Mouse (Mus musculus): ENCODE data around the gene Focad. TPM values are rescaled to one million over a fixed set of nuclear protein-coding genes. Genes with fewer than 3 reads are reported as not detected.

The Focad gene
- polyA plus RNA-seq (2011; ENCODE audit: insufficient read length, low read depth, missing spikeins), result 11.6 and 16.1 TPM in 2 replicates

- H3K27ac ChIP-seq (ENCODE audit: insufficient read depth, low read length), result no peak within 1 kb of the TSS
- 0 out of 2 replicates have a peak, but pooled peaks cover 4% of the 10 kb centered on the region for H3K4me1 ChIP-seq (ENCODE audit: control insufficient read depth, insufficient read depth, low read length)
- peak; percentile 97 for TF ChIP-seq POLR2A (IDR thresholded peaks at IDR 0.05; ENCODE audit: low read depth, low read length)
- no peak for TF ChIP-seq CTCF (IDR thresholded peaks at IDR 0.05; ENCODE audit: borderline replicate concordance, insufficient read depth, low read length)
- H3K4me3 ChIP-seq (ENCODE audit: insufficient read depth, low read length), result peak within 1 kb of the TSS; percentile 73
Measured at GRCm38 (mm10) chr4:88094062-88094767, at the start of gene Focad. Focad (plus strand) TSS chr4:88094629.

GRCm38 (mm10) chr4:88045151-88045550 is 49.3 kb upstream of the Focad start:
- Histone ChIP-seq H3K27ac (ENCODE audit: insufficient read depth, low read length) (no peak overlapping the region), H3K4me3 (ENCODE audit: insufficient read depth, low read length) (no peak overlapping the region), H3K4me1 (ENCODE audit: control insufficient read depth, insufficient read depth, low read length) (no peaks in the 10 kb centered on the region)
- no peak for TF ChIP-seq POLR2A (IDR thresholded peaks at IDR 0.05; ENCODE audit: low read depth, low read length)
- no peak for TF ChIP-seq CTCF (IDR thresholded peaks at IDR 0.05; ENCODE audit: borderline replicate concordance, insufficient read depth, low read length)

- Histone ChIP-seq H3K4me1 (ENCODE audit: control insufficient read depth, insufficient read depth, low read length) (no peaks in the 10 kb centered on the region), H3K27ac (ENCODE audit: insufficient read depth, low read length) (no peak overlapping the region), H3K4me3 (ENCODE audit: insufficient read depth, low read length) (no peak overlapping the region)
- no peak for TF ChIP-seq CTCF (IDR thresholded peaks at IDR 0.05; ENCODE audit: borderline replicate concordance, insufficient read depth, low read length)
- TF ChIP-seq POLR2A (IDR thresholded peaks at IDR 0.05; ENCODE audit: low read depth, low read length), result no peak
Measured at GRCm38 (mm10) chr4:88046280-88046679, 48.1 kb upstream of the Focad start.

GRCm38 (mm10) chr4:88075388-88075787 is 19.0 kb upstream of the Focad start:
- H3K4me1 ChIP-seq (ENCODE audit: control insufficient read depth, insufficient read depth, low read length), result no peaks in the 10 kb centered on the region
- H3K27ac ChIP-seq (ENCODE audit: insufficient read depth, low read length), result no peak overlapping the region
- TF ChIP-seq CTCF (IDR thresholded peaks at IDR 0.05; ENCODE audit: borderline replicate concordance, insufficient read depth, low read length) (no peak), POLR2A (IDR thresholded peaks at IDR 0.05; ENCODE audit: low read depth, low read length) (no peak)
- H3K4me3 ChIP-seq (ENCODE audit: insufficient read depth, low read length), result no peak overlapping the region

- H3K27ac ChIP-seq (ENCODE audit: insufficient read depth, low read length), result no peak overlapping the region
- H3K4me3 ChIP-seq (ENCODE audit: insufficient read depth, low read length), result no peak overlapping the region
- TF ChIP-seq POLR2A (IDR thresholded peaks at IDR 0.05; ENCODE audit: low read depth, low read length), result no peak
- TF ChIP-seq CTCF (IDR thresholded peaks at IDR 0.05; ENCODE audit: borderline replicate concordance, insufficient read depth, low read length), result no peak
- H3K4me1 ChIP-seq (ENCODE audit: control insufficient read depth, insufficient read depth, low read length), result peaks cover 5% of the 10 kb centered on the region; the same call in 1 of the 2 replicates
Measured at GRCm38 (mm10) chr4:88078983-88079382, 15.4 kb upstream of the Focad start.

GRCm38 (mm10) chr4:88081417-88081816 is 13.0 kb upstream of the Focad start:
- Histone ChIP-seq H3K4me1 (ENCODE audit: control insufficient read depth, insufficient read depth, low read length) (peaks cover 5% of the 10 kb centered on the region; the same call in 1 of the 2 replicates), H3K27ac (ENCODE audit: insufficient read depth, low read length) (no peak overlapping the region), H3K4me3 (ENCODE audit: insufficient read depth, low read length) (no peak overlapping the region)
- no peak for TF ChIP-seq CTCF (IDR thresholded peaks at IDR 0.05; ENCODE audit: borderline replicate concordance, insufficient read depth, low read length)
- TF ChIP-seq POLR2A (IDR thresholded peaks at IDR 0.05; ENCODE audit: low read depth, low read length), result no peak

GRCm38 (mm10) chr4:88081885-88082284 is 12.5 kb upstream of the Focad start:
- TF ChIP-seq POLR2A (IDR thresholded peaks at IDR 0.05; ENCODE audit: low read depth, low read length) (no peak), CTCF (IDR thresholded peaks at IDR 0.05; ENCODE audit: borderline replicate concordance, insufficient read depth, low read length) (no peak)
- Histone ChIP-seq H3K4me1 (ENCODE audit: control insufficient read depth, insufficient read depth, low read length) (peaks cover 5% of the 10 kb centered on the region; the same call in 1 of the 2 replicates), H3K27ac (ENCODE audit: insufficient read depth, low read length) (no peak overlapping the region), H3K4me3 (ENCODE audit: insufficient read depth, low read length) (no peak overlapping the region)

- Histone ChIP-seq H3K4me1 (ENCODE audit: control insufficient read depth, insufficient read depth, low read length) (peaks cover 5% of the 10 kb centered on the region; the same call in 1 of the 2 replicates), H3K4me3 (ENCODE audit: insufficient read depth, low read length) (no peak overlapping the region), H3K27ac (ENCODE audit: insufficient read depth, low read length) (no peak overlapping the region)
- no peak for TF ChIP-seq POLR2A (IDR thresholded peaks at IDR 0.05; ENCODE audit: low read depth, low read length)
- TF ChIP-seq CTCF (IDR thresholded peaks at IDR 0.05; ENCODE audit: borderline replicate concordance, insufficient read depth, low read length), result no peak
Measured at GRCm38 (mm10) chr4:88082381-88082780, 12.0 kb upstream of the Focad start.

GRCm38 (mm10) chr4:88083781-88084180 is 10.6 kb upstream of the Focad start:
- Histone ChIP-seq H3K4me3 (ENCODE audit: insufficient read depth, low read length) (no peak overlapping the region), H3K4me1 (ENCODE audit: control insufficient read depth, insufficient read depth, low read length) (peaks cover 5% of the 10 kb centered on the region; the same call in 1 of the 2 replicates), H3K27ac (ENCODE audit: insufficient read depth, low read length) (peak overlapping the region; percentile 59)
- TF ChIP-seq POLR2A (IDR thresholded peaks at IDR 0.05; ENCODE audit: low read depth, low read length) (no peak), CTCF (IDR thresholded peaks at IDR 0.05; ENCODE audit: borderline replicate concordance, insufficient read depth, low read length) (no peak)

GRCm38 (mm10) chr4:88090316-88090715 is 4.1 kb upstream of the Focad start:
- H3K27ac ChIP-seq (ENCODE audit: insufficient read depth, low read length), result no peak overlapping the region
- no peak overlapping the region for H3K4me3 ChIP-seq (ENCODE audit: insufficient read depth, low read length)
- H3K4me1 ChIP-seq (ENCODE audit: control insufficient read depth, insufficient read depth, low read length), result 0 out of 2 replicates have a peak, but pooled peaks cover 4% of the 10 kb centered on the region
- no peak for TF ChIP-seq POLR2A (IDR thresholded peaks at IDR 0.05; ENCODE audit: low read depth, low read length)
- TF ChIP-seq CTCF (IDR thresholded peaks at IDR 0.05; ENCODE audit: borderline replicate concordance, insufficient read depth, low read length), result no peak

Measured in embryonic fibroblast, embryonic 13.5 days (primary cell).